Mouse (Mus musculus): Measurements from ENCODE around the gene Trappc10. TPM values are rescaled to one million over a fixed set of nuclear protein-coding genes. Genes with fewer than 3 reads are reported as not detected.

Trappc10 gene
- polyA plus RNA-seq, 2 experiments, result 19.0 to 32.4 TPM

GRCm38 (mm10) chr10:78265881-78266280 is 21.4 kb upstream of the Trappc10 start:
- Histone ChIP-seq H3K27me3 (ENCODE audit: control insufficient read depth, insufficient read depth, low read length) (no peaks in the 10 kb centered on the region), H3K4me1 (ENCODE audit: control insufficient read depth, insufficient read depth, low read length) (no peaks in the 10 kb centered on the region), H3K4me2 (replicated peaks; ENCODE audit: low read depth, low read length, severe bottlenecking) (no peak overlapping the region), H3K9ac (ENCODE audit: low read depth, low read length, severe bottlenecking) (no peak overlapping the region), H3K27ac (replicated peaks; ENCODE audit: low read depth, low read length) (no peak overlapping the region), H3K4me3 (replicated peaks; ENCODE audit: low read length) (no peak overlapping the region), H3K9me3 (ENCODE audit: control insufficient read depth, low read length) (no peaks in the 10 kb centered on the region), H3K36me3 (ENCODE audit: control insufficient read depth, insufficient read depth, low read length) (peaks cover 3% of the 10 kb centered on the region; the same call in 1 of the 2 replicates)
- no peak for TF ChIP-seq POLR2A (IDR thresholded peaks at IDR 0.05; ENCODE audit: borderline replicate concordance, extremely low read depth, insufficient read depth, insufficient read length)
- DNase-seq (ENCODE audit: low spot score) (no peak), ATAC-seq (ENCODE audit: low FRiP score, low read depth) (no peak)
- 59% methylated on average over 3 of the region's 3 CpGs for WGBS

GRCm38 (mm10) chr10:78264735-78265134 is 20.3 kb upstream of the Trappc10 start:
- no peak for ATAC-seq (ENCODE audit: low FRiP score, low read depth)
- Histone ChIP-seq H3K27ac (replicated peaks; ENCODE audit: low read depth, low read length) (no peak overlapping the region), H3K36me3 (ENCODE audit: control insufficient read depth, insufficient read depth, low read length) (no peaks in the 10 kb centered on the region), H3K9me3 (ENCODE audit: control insufficient read depth, low read length) (no peaks in the 10 kb centered on the region), H3K4me2 (replicated peaks; ENCODE audit: low read depth, low read length, severe bottlenecking) (no peak overlapping the region), H3K4me1 (ENCODE audit: control insufficient read depth, insufficient read depth, low read length) (no peaks in the 10 kb centered on the region), H3K27me3 (ENCODE audit: control insufficient read depth, insufficient read depth, low read length) (no peaks in the 10 kb centered on the region), H3K4me3 (replicated peaks; ENCODE audit: low read length) (no peak overlapping the region), H3K9ac (ENCODE audit: low read depth, low read length, severe bottlenecking) (no peak overlapping the region)
- no peak for DNase-seq (ENCODE audit: low spot score)
- no peak for TF ChIP-seq POLR2A (IDR thresholded peaks at IDR 0.05; ENCODE audit: borderline replicate concordance, extremely low read depth, insufficient read depth, insufficient read length)
- 79% methylated on average over 3 of the region's 3 CpGs for WGBS

- no peak for ATAC-seq (ENCODE audit: low FRiP score, low read depth)
- WGBS, result 62% methylated on average over 7 of the region's 7 CpGs
These were observed 16.6 kb upstream of the Trappc10 start for GRCm38 (mm10) chr10:78260916-78261650.

GRCm38 (mm10) chr10:78260322-78260721 is 15.9 kb upstream of the Trappc10 start:
- no peaks in the 10 kb centered on the region for H3K4me1 ChIP-seq (ENCODE audit: control insufficient read depth, insufficient read depth, low read length)
- DNase-seq (ENCODE audit: low spot score) (no peak), ATAC-seq (ENCODE audit: low FRiP score, low read depth) (no peak)
- no peak overlapping the region for H3K4me3 ChIP-seq (replicated peaks; ENCODE audit: low read length)
- H3K36me3 ChIP-seq (ENCODE audit: control insufficient read depth, insufficient read depth, low read length), result no peaks in the 10 kb centered on the region
- H3K9me3 ChIP-seq (ENCODE audit: control insufficient read depth, low read length), result no peaks in the 10 kb centered on the region
- no peak overlapping the region for H3K4me2 ChIP-seq (replicated peaks; ENCODE audit: low read depth, low read length, severe bottlenecking)
- no peak for TF ChIP-seq POLR2A (IDR thresholded peaks at IDR 0.05; ENCODE audit: borderline replicate concordance, extremely low read depth, insufficient read depth, insufficient read length)
- WGBS, result 26% methylated on average over 5 of the region's 5 CpGs
- no peak overlapping the region for H3K27ac ChIP-seq (replicated peaks; ENCODE audit: low read depth, low read length)
- H3K27me3 ChIP-seq (ENCODE audit: control insufficient read depth, insufficient read depth, low read length), result no peaks in the 10 kb centered on the region
- peak overlapping the region; percentile 12; the same call in 1 of the 2 replicates for H3K9ac ChIP-seq (ENCODE audit: low read depth, low read length, severe bottlenecking)

More at GRCm38 (mm10) chr10:78260916-78261650, 16.6 kb upstream of the Trappc10 start:
- Histone ChIP-seq H3K36me3 (ENCODE audit: control insufficient read depth, insufficient read depth, low read length) (no peaks in the 10 kb centered on the region), H3K4me1 (ENCODE audit: control insufficient read depth, insufficient read depth, low read length) (no peaks in the 10 kb centered on the region), H3K4me2 (replicated peaks; ENCODE audit: low read depth, low read length, severe bottlenecking) (no peak overlapping the region), H3K9me3 (ENCODE audit: control insufficient read depth, low read length) (no peaks in the 10 kb centered on the region), H3K4me3 (replicated peaks; ENCODE audit: low read length) (no peak overlapping the region), H3K27ac (replicated peaks; ENCODE audit: low read depth, low read length) (no peak overlapping the region), H3K27me3 (ENCODE audit: control insufficient read depth, insufficient read depth, low read length) (no peaks in the 10 kb centered on the region), H3K9ac (ENCODE audit: low read depth, low read length, severe bottlenecking) (no peak overlapping the region)
- TF ChIP-seq POLR2A (IDR thresholded peaks at IDR 0.05; ENCODE audit: borderline replicate concordance, extremely low read depth, insufficient read depth, insufficient read length), result no peak
- no peak for DNase-seq (ENCODE audit: low spot score)

GRCm38 (mm10) chr10:78259702-78260101 is 15.3 kb upstream of the Trappc10 start:
- Histone ChIP-seq H3K27ac (replicated peaks; ENCODE audit: low read depth, low read length) (no peak overlapping the region), H3K27me3 (ENCODE audit: control insufficient read depth, insufficient read depth, low read length) (no peaks in the 10 kb centered on the region), H3K36me3 (ENCODE audit: control insufficient read depth, insufficient read depth, low read length) (no peaks in the 10 kb centered on the region), H3K4me2 (replicated peaks; ENCODE audit: low read depth, low read length, severe bottlenecking) (no peak overlapping the region), H3K4me1 (ENCODE audit: control insufficient read depth, insufficient read depth, low read length) (no peaks in the 10 kb centered on the region), H3K9ac (ENCODE audit: low read depth, low read length, severe bottlenecking) (no peak overlapping the region), H3K9me3 (ENCODE audit: control insufficient read depth, low read length) (no peaks in the 10 kb centered on the region), H3K4me3 (replicated peaks; ENCODE audit: low read length) (no peak overlapping the region)
- WGBS, result 46% methylated on average over 6 of the region's 6 CpGs
- ATAC-seq (ENCODE audit: low FRiP score, low read depth), result no peak
- no peak for DNase-seq (ENCODE audit: low spot score)
- no peak for TF ChIP-seq POLR2A (IDR thresholded peaks at IDR 0.05; ENCODE audit: borderline replicate concordance, extremely low read depth, insufficient read depth, insufficient read length)

Data from limb, embryonic 14.5 days (tissue).